Mouse (Mus musculus): ENCODE data around the gene Hook2. TPM values are rescaled to one million over a fixed set of nuclear protein-coding genes. Genes with fewer than 3 reads are reported as not detected.

The Hook2 gene
- polyA plus RNA-seq (2012; rRNA removed) (15.1 and 17.7 TPM in 2 replicates), polyA plus RNA-seq (2014; fragmentation: Nextera tagmentation; extraction: Ambion mirVana) (17.4 and 18.1 TPM in 2 replicates)

GRCm38 (mm10) chr8:84990349-84990748, at the start of gene Hook2:
TSS of gene Hook2 (plus strand) at chr8:84990603.
- 0 out of 2 replicates have a peak, but pooled peaks cover 6% of the 10 kb centered on the region for H3K36me3 ChIP-seq (ENCODE audit: control insufficient read depth, insufficient read depth, low read length)
- no peaks in the 10 kb centered on the region for H3K9me3 ChIP-seq (ENCODE audit: control insufficient read depth, low read length)
- 5% methylated on average over 26 of the region's 28 CpGs for WGBS

GRCm38 (mm10) chr8:84943699-84944098, 46.7 kb upstream of the Hook2 start:
- no peaks in the 10 kb centered on the region for H3K36me3 ChIP-seq (ENCODE audit: control insufficient read depth, insufficient read depth, low read length)
- ATAC-seq (ENCODE audit: low FRiP score, low read depth) (no peak), DNase-seq (ENCODE audit: low spot score) (no peak)
- no peaks in the 10 kb centered on the region for H3K9me3 ChIP-seq (ENCODE audit: control insufficient read depth, low read length)
- no peak overlapping the region for H3K27ac ChIP-seq (replicated peaks; ENCODE audit: low read depth, low read length)
- no peak overlapping the region for H3K4me2 ChIP-seq (replicated peaks; ENCODE audit: low read depth, low read length, severe bottlenecking)
- 22% methylated on average over 4 of the region's 4 CpGs for WGBS
- TF ChIP-seq POLR2A (IDR thresholded peaks at IDR 0.05; ENCODE audit: borderline replicate concordance, extremely low read depth, insufficient read depth, insufficient read length), result no peak
- no peak overlapping the region for H3K9ac ChIP-seq (ENCODE audit: low read depth, low read length, severe bottlenecking)
- peaks cover 44% of the 10 kb centered on the region for H3K27me3 ChIP-seq (ENCODE audit: control insufficient read depth, insufficient read depth, low read length)
- H3K4me3 ChIP-seq (replicated peaks; ENCODE audit: low read length), result no peak overlapping the region
- peaks cover 6% of the 10 kb centered on the region; the same call in 1 of the 2 replicates for H3K4me1 ChIP-seq (ENCODE audit: control insufficient read depth, insufficient read depth, low read length)

More at GRCm38 (mm10) chr8:84990349-84990748, at the start of gene Hook2:
- Histone ChIP-seq H3K4me2 (replicated peaks; ENCODE audit: low read depth, low read length, severe bottlenecking) (peak within 1 kb of the TSS; percentile 75), H3K4me3 (replicated peaks; ENCODE audit: low read length) (peak within 1 kb of the TSS; percentile 67), H3K27me3 (ENCODE audit: control insufficient read depth, insufficient read depth, low read length) (no peaks in the 10 kb centered on the region), H3K4me1 (ENCODE audit: control insufficient read depth, insufficient read depth, low read length) (peaks cover 11% of the 10 kb centered on the region), H3K9ac (ENCODE audit: low read depth, low read length, severe bottlenecking) (peak within 1 kb of the TSS; percentile 69), H3K27ac (replicated peaks; ENCODE audit: low read depth, low read length) (peak within 1 kb of the TSS; percentile 44; the same call in 1 of the 2 replicates)
- DNase-seq (ENCODE audit: low spot score) (peak; percentile 98), ATAC-seq (ENCODE audit: low FRiP score, low read depth) (peak; percentile 94)
- TF ChIP-seq POLR2A (IDR thresholded peaks at IDR 0.05; ENCODE audit: borderline replicate concordance, extremely low read depth, insufficient read depth, insufficient read length), result peak; percentile 70; the same call in 1 of the 2 replicates

GRCm38 (mm10) chr8:84944478-84945160, 45.8 kb upstream of the Hook2 start:
- Histone ChIP-seq H3K4me3 (replicated peaks; ENCODE audit: low read length) (no peak overlapping the region), H3K27ac (replicated peaks; ENCODE audit: low read depth, low read length) (no peak overlapping the region), H3K4me1 (ENCODE audit: control insufficient read depth, insufficient read depth, low read length) (peaks cover 6% of the 10 kb centered on the region; the same call in 1 of the 2 replicates), H3K9ac (ENCODE audit: low read depth, low read length, severe bottlenecking) (no peak overlapping the region), H3K9me3 (ENCODE audit: control insufficient read depth, low read length) (no peaks in the 10 kb centered on the region), H3K27me3 (ENCODE audit: control insufficient read depth, insufficient read depth, low read length) (peaks cover 44% of the 10 kb centered on the region), H3K36me3 (ENCODE audit: control insufficient read depth, insufficient read depth, low read length) (no peaks in the 10 kb centered on the region), H3K4me2 (replicated peaks; ENCODE audit: low read depth, low read length, severe bottlenecking) (no peak overlapping the region)
- 2% methylated on average over 26 of the region's 26 CpGs for WGBS
- DNase-seq (ENCODE audit: low spot score) (peak; percentile 21), ATAC-seq (ENCODE audit: low FRiP score, low read depth) (no peak)
- TF ChIP-seq POLR2A (IDR thresholded peaks at IDR 0.05; ENCODE audit: borderline replicate concordance, extremely low read depth, insufficient read depth, insufficient read length), result no peak

DNA sequence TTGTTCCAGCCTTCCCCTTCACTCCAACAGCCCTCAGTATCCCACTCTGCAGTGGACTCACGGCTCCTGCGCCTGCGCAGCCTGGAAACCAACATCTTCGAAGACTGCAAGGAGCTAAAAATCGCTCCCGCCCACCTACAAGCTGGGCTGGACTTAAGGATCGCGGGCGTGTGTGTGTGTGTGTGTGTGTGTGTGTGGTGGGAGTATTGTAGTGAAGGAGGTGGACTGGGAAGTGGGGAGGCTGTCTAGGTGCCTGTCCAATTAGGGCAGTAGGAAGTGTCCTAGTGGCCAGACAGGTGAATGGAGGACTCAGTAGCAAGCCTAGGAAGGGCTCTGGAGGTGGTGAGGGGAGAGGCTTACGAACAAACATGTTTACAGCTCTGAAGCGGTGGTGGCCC, 45.2 kb upstream of the Hook2 start:
- no peak overlapping the region; the same call in 1 of the 2 replicates for H3K4me3 ChIP-seq (replicated peaks; ENCODE audit: low read length)
- 10% methylated on average over 11 of the region's 11 CpGs for WGBS
- H3K9me3 ChIP-seq (ENCODE audit: control insufficient read depth, low read length), result no peaks in the 10 kb centered on the region
- ATAC-seq (ENCODE audit: low FRiP score, low read depth) (no peak), DNase-seq (ENCODE audit: low spot score) (no peak)
- no peak overlapping the region for H3K27ac ChIP-seq (replicated peaks; ENCODE audit: low read depth, low read length)
- peaks cover 6% of the 10 kb centered on the region; the same call in 1 of the 2 replicates for H3K4me1 ChIP-seq (ENCODE audit: control insufficient read depth, insufficient read depth, low read length)
- H3K9ac ChIP-seq (ENCODE audit: low read depth, low read length, severe bottlenecking), result no peak overlapping the region
- peaks cover 48% of the 10 kb centered on the region for H3K27me3 ChIP-seq (ENCODE audit: control insufficient read depth, insufficient read depth, low read length)
- H3K4me2 ChIP-seq (replicated peaks; ENCODE audit: low read depth, low read length, severe bottlenecking), result 0 out of 2 replicates have a peak overlapping the region, but pooled peaks have one; percentile 69
- TF ChIP-seq POLR2A (IDR thresholded peaks at IDR 0.05; ENCODE audit: borderline replicate concordance, extremely low read depth, insufficient read depth, insufficient read length), result no peak
- H3K36me3 ChIP-seq (ENCODE audit: control insufficient read depth, insufficient read depth, low read length), result no peaks in the 10 kb centered on the region

GRCm38 (mm10) chr8:84945633-84946527, 44.5 kb upstream of the Hook2 start:
- WGBS, result under 1% methylated on average over 38 of the region's 67 CpGs
- H3K4me1 ChIP-seq (ENCODE audit: control insufficient read depth, insufficient read depth, low read length), result peaks cover 6% of the 10 kb centered on the region; the same call in 1 of the 2 replicates
- TF ChIP-seq POLR2A (IDR thresholded peaks at IDR 0.05; ENCODE audit: borderline replicate concordance, extremely low read depth, insufficient read depth, insufficient read length), result no peak
- H3K9ac ChIP-seq (ENCODE audit: low read depth, low read length, severe bottlenecking), result 0 out of 2 replicates have a peak overlapping the region, but pooled peaks have one; percentile 21
- H3K4me2 ChIP-seq (replicated peaks; ENCODE audit: low read depth, low read length, severe bottlenecking), result peak overlapping the region; percentile 69
- H3K27ac ChIP-seq (replicated peaks; ENCODE audit: low read depth, low read length), result no peak overlapping the region
- H3K9me3 ChIP-seq (ENCODE audit: control insufficient read depth, low read length), result no peaks in the 10 kb centered on the region
- ATAC-seq (ENCODE audit: low FRiP score, low read depth), result no peak
- no peaks in the 10 kb centered on the region for H3K36me3 ChIP-seq (ENCODE audit: control insufficient read depth, insufficient read depth, low read length)
- H3K4me3 ChIP-seq (replicated peaks; ENCODE audit: low read length), result peak overlapping the region; percentile 38
- peaks cover 51% of the 10 kb centered on the region for H3K27me3 ChIP-seq (ENCODE audit: control insufficient read depth, insufficient read depth, low read length)
- DNase-seq (ENCODE audit: low spot score), result no peak
